Mouse (Mus musculus) olfactory bulb, adult 2 months (tissue): ENCODE measurements at regions not wholly inside any gene's neighbourhood (a gene's known extent, or its start where the extent isn't known, plus 50 kb on each side); places are given as distances from the start of the nearest gene placed in this dataset.

Source experiments
- CTCF ChIP-seq: fragments of 200-500 bp; IDR thresholded peaks from 2 replicates; pipeline ENCODE4 v1.5.1; 2012; ENCODE audit warnings: low read depth, mild to moderate bottlenecking, low read length, moderate library complexity; ENCODE audit not compliant: insufficient read depth
- POLR2A ChIP-seq: fragments of 200-500 bp; IDR thresholded peaks from 2 replicates; pipeline ENCODE4 v1.6.1; 2012; ENCODE audit warnings: mild to moderate bottlenecking, low read depth, low read length, moderate library complexity; ENCODE audit not compliant: insufficient read depth

GRCm38 (mm10) chr4:7201816-7202215, 1037.0 kb downstream of the Car8 start:
- TF ChIP-seq CTCF = no peak
- no peak for TF ChIP-seq POLR2A
